Comparison of ENCODE assay signal across 10 mouse cellular contexts in genomic region chr12:54385401-54385800, GRCm38 (mm10).
DNase-seq lines count a peak whose midpoint lies in the region; ATAC-seq and TF ChIP-seq lines count a peak whose summit lies in the region.
"Had no signal": no experiment of that assay in that cellular context is flagged by ENCODE, and none has a peak within 500 bp of the region (broad histone marks: within the 10 kb centered on the region; RNA-seq: fewer than 3 reads in every experiment).

No protein-coding gene starts in this region.

- intact Hi-C loops in heart, postnatal 25 days (cut with DNase I): no loop called here

- no peaks in the 10 kb centered on the region for H3K36me3 ChIP-seq in heart, embryonic 13.5 days

- no peak for DNase-seq in heart, postnatal 25 days (ENCODE audit: low spot score)
- peak; percentile 86 for DNase-seq in brain, embryonic 14.5 days (ENCODE audit: low read depth)
- DNase-seq in lung, postnatal 36 days: peak; percentile 58
- no peak for DNase-seq in c-Kit-positive CD71-positive TER-119-positive erythroid progenitor cells, embryonic 14.5 days (ENCODE audit: low spot score)
- DNase-seq in layer of hippocampus, adult 9-11 months: no peak
- DNase-seq: kidney, adult 9 months; retina, postnatal 1 day had no signal

- 15% methylated on average over 4 of the region's 4 CpGs for WGBS in heart, embryonic 13.5 days

- ATAC-seq in heart, embryonic 13.5 days (ENCODE audit: extremely low read depth, insufficient number of reproducible peaks, low FRiP score, low TSS enrichment): no peak
- peak; percentile 30 for ATAC-seq in granulocyte monocyte progenitor cell, adult 5-6 weeks (replicated peaks; ENCODE audit: poor library complexity, severe bottlenecking)

- no peak overlapping the region for H3K4me2 ChIP-seq in heart, embryonic 13.5 days
- H3K4me2 ChIP-seq: liver, embryonic 11.5 days had no signal

- H3K9ac ChIP-seq in heart, embryonic 13.5 days: no peak overlapping the region

- TF ChIP-seq POLR2A in brain, embryonic 14.5 days (IDR thresholded peaks at IDR 0.05; ENCODE audit: borderline replicate concordance, extremely low read depth, insufficient read depth, insufficient read length, poor library complexity, severe bottlenecking): no peak

- no peak for TF ChIP-seq CTCF in brain, embryonic 14.5 days (IDR thresholded peaks at IDR 0.05; ENCODE audit: borderline replicate concordance, extremely low read depth, insufficient read depth, insufficient read length)

- peak overlapping the region; percentile 71 for H3K27ac ChIP-seq in heart, embryonic 13.5 days (replicated peaks)

- H3K4me3 ChIP-seq in heart, embryonic 13.5 days: no peak overlapping the region

- H3K9me3 ChIP-seq in heart, embryonic 13.5 days: no peaks in the 10 kb centered on the region

- H3K4me1 ChIP-seq in heart, embryonic 13.5 days: peaks cover 28% of the 10 kb centered on the region

- no peaks in the 10 kb centered on the region for H3K27me3 ChIP-seq in heart, embryonic 13.5 days (replicated peaks)

Comparison
In these comparisons a context has a peak if more than half of its experiments do, and no peak if none do; other contexts are left out.
1. DNase-seq: peak in brain, embryonic 14.5 days (single experiment) and lung, postnatal 36 days (single experiment); none in heart, postnatal 25 days (single experiment), c-Kit-positive CD71-positive TER-119-positive erythroid progenitor cells, embryonic 14.5 days (single experiment) and layer of hippocampus, adult 9-11 months (single experiment).